Mouse (Mus musculus) gonadal fat pad, adult 2 months (tissue): ENCODE results near the gene Gm21865. TPM values are rescaled to one million over a fixed set of nuclear protein-coding genes. Genes with fewer than 3 reads are reported as not detected.
"Not testable (repeated sequence)": the region's sequence is repeated elsewhere in the genome, so short reads cannot be mapped to it uniquely, and the experiment has no call there.

Experiments used
- DNase-seq: peaks from one replicate; pipeline ENCODE4 v3.0.0-alpha.2; 2012; ENCODE audit warnings: low read depth
- polyA plus RNA-seq: library from polyadenylated mRNA; depleted of rRNA; stranded (reverse); fragments of >200 nt; gene quantifications from 2 replicates; pipeline ENCODE4 v1.2.3, GENCODE M21; 2012; rRNA removed

Gene Gm21865
- polyA plus RNA-seq: not detected in 2 replicates

DNA sequence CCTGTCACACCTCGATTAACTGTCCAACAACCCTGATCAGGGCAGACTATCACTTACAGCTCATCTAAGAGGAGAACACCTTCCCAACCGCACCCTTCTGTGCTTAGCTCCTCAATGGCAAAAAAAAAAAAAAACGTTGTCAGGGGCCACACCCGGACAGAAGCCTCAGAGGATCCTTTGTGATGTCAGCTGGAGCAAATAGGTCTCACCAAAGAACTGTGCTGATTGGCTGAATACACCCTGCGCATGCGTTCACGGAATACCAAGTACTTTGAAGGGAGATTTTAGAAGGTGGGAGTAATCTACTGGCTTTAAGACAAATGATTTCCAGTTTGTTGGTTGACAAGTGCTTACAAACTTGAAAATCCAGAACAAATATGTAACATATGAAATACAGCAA, at the start of gene Gm21865:
TSS of gene Gm21865 (minus strand) at position 101 of the 400 bp plus-strand sequence.
- DNase-seq: not testable (repeated sequence)

Other genes starting within 250 kb of the Gm21865 start
- gene Gm21882, start 64.6 kb upstream of the Gm21865 start, polyA plus RNA-seq: not detected in 2 replicates